Mouse (Mus musculus) left cerebral cortex, adult 8-10 months (tissue): Measurements from ENCODE around the gene Smad3. TPM values are rescaled to one million over a fixed set of nuclear protein-coding genes. Genes with fewer than 3 reads are reported as not detected.

Experiments used
- DNase-seq, 2 experiments: peaks; one replicate each; pipeline ENCODE4 v3.0.0; 2022; ENCODE audit warnings: low spot score in 2 of 2
- total RNA-seq, 4 experiments: library from RNA; stranded (reverse); gene quantifications; 2 replicates each; pipeline ENCODE4 v1.2.4; 2022

Smad3 gene
- total RNA-seq, 4 experiments from 2014 or later, result 52.3 to 57.3 (median 56.8) TPM

DNA sequence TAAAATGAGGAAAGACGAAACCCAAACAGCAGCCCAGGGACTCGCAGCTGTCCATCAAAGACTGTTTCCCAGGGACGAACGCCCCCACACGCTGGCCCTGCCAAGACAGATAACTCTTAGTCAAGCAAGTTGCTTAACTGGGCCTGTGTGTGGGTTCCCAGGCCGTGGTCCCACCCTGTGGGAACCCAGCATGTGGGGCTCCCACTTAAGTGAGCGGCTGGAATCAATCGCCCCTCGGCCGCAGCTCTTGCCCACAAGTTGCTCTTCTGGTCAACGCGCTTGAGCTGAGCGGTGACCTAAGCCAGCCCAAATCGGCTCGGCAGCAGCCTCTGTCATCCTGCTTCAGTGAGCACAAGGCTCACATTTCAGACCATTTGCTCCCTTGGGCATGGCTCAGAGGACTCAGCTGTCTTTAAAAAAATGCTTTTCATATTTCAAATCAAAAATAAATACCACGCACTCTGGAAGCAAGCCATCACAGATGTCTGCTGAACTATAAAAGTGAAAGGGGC is 55.2 kb downstream of the Smad3 start:
- no peak for DNase-seq

DNA sequence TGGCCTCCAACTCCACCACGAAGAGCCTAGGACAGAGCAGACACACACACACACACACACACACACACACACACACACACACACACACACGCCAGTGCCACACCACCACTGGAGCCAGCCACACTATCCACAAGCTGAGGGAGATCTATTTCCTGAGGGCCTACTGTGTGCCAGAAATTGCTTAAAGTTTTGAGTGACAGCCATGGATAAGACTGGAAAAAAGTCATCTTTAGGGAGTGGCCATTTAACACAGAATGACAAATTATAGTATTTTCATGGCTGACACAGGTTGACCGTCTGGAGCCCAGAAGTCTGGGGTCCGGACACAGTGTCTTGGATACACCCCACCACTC is 55.9 kb downstream of the Smad3 start:
- DNase-seq, result no peak

DNA sequence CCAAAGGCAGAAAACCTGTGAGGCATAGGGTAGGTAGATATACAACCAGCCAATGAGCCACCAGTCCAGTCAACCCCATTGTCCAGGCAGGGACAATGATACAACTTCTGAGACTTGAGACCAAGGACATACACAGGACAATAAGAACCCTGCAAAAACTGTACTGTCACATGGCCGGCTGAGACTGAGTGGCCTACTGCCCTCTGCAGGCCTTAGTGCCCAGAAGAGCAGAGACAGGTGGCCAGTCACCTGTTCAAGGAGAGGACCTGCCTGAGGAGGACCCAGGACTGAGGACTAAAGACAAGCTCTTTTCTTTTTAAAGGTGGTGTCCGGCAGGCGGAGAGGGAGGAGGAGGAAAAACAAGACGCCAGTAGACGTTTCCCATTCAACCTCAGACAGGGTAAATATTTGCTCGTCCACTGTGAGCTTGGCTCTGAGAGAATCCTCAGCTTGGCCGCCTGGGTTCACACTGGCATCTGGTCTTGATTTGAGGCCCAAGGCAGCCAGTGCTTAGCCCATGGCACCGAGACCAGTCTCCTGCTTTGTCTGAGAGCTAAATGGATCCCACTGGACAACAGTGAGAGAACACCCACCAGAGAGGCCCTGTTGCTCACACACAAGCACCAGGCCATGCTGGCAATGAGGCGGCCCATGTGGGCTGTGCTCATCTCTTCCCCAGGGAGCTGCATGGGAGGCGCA is 56.4 kb downstream of the Smad3 start:
- no peak for DNase-seq

DNA sequence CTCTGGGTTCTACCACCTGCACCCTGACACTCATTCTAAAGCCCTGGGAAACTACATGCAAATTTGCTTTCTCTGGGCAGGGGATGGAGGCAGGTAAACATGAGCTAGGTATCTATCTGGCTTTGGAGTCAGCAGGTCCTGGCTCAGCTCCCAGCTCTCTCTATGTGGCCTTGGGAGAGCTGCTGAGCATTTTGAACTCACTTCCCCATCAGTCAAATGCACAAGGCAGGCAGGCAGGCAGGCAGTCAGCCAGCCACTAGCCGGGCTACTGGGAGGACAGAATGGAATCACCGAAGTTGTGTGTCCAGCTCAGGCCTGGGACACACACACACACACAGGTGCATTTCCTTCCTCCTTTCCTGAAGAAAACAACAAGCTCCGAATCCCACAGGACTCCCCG is 58.6 kb downstream of the Smad3 start:
- no peak for DNase-seq

DNA sequence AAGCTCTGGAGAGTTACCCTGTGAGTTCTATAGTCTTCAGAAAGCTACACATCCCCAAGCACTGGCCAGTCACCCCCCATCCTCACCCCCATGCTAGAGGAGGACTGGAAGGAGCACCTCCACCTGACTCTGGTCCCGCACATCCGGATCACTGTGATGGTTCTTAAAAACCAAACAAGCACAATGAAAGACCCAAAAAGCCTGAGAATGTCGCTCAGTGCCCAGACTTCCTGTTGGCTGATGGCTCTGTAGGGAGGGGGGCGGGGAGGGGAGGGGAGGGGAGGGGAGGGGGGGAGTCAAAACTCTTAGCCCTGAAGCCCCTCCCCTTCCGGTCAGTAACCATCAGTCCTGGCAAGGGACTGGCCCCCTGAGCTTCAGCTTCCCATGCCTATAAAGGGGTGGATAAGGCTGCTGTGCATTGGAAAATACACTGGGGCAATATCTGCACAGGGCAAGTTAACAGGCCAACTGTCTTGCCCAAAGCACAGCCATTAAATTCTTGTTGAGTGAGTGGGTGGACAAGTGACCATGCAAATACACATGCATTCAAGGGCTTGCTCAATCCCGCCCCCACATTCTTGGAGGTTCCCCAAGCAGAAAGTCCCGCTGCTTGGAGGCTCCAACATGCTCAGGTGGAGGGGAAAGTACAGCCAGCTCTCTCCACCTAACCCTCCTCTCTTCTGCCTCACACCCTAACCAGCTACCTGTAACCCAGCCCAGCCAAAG is 59.3 kb downstream of the Smad3 start:
- no peak for DNase-seq

DNA sequence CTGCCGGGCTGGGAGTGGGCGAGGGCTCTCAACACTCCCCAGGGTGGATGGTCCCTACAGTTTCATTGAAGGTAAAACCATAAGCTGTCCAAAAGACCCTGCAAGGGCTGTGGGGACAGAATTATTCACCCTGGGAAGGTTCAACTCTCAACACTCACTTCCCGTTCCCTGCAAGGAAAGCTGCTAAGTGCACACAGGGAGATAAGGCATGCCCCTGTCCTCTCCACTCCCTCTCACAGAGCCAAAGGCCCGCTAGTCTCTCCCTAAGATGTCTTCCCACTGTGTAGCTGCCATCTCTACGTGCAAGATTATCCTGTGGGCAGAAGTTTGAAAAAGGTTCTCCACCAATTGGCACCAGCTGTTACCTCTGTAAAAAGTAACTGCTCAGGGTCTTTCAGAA is 60.2 kb downstream of the Smad3 start:
- no peak for DNase-seq

DNA sequence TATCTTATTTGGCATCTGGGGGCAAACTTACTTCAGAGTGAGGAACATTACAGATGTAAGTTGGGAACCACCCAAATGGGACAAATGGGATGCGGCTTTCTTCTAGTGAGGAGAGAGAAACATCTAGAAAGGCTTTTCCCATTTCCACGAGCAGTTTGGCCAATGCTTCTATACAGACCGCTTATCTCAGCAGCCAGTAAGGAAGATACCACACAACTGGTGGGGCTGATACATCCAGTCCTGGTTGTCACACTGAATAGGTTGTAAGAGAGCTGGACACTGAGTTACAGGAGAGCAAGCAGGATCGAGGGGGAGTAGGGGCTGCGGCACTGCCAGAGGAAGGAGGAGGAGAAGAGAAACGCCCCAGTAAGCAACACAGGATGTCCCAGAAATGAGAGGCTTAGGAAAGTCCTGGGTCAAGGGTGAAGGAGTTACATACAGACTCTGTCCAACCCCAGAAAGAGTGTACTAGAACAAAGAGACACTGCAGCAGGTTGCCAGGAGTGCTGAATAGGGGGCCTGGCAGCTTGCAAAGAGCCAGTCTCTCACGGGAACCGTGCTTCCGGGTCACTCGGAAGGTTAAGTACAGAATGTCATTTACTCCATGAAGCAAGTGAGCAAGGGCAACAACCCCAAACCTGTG is 61.2 kb downstream of the Smad3 start:
- no peak for DNase-seq

DNA sequence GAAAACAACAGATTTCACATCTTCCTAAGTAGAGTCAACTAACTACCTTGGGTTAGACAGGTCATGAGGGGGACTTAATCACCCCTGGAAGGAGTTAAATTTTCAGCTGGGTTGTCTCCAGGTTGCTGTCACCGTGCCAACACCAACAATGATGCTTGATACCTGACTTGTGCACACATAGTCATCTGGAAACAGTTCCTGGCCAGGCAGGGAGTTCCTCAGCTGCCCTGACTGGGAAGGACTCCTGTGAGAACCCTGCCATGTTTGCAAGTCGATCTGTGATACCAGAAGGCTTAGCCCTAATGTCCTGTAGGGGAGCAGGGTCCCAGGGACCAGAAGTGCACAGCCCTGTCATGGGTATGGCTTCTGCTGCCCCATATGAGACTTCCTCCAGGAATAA is 65.8 kb downstream of the Smad3 start:
- DNase-seq, result no peak

DNA sequence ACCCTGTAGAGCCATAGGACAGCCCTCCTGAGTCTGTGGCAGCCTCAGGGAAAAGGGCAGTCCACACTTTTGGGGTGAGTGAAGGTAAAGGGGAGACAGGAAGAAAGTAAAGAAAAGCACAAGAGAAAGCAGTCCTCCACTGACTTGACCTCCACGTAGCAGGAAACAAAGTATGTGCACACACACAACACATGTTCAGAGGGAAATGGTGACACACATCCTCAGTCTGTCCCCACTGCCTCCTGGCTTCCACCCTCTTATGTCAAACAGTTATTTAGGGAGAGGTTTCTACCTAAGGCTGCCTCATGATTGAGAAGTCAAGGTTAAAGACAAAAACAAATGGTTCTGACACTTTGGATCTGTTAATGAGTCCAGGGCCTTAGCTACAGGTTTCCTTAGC is 67.3 kb downstream of the Smad3 start:
- DNase-seq, result no peak

DNA sequence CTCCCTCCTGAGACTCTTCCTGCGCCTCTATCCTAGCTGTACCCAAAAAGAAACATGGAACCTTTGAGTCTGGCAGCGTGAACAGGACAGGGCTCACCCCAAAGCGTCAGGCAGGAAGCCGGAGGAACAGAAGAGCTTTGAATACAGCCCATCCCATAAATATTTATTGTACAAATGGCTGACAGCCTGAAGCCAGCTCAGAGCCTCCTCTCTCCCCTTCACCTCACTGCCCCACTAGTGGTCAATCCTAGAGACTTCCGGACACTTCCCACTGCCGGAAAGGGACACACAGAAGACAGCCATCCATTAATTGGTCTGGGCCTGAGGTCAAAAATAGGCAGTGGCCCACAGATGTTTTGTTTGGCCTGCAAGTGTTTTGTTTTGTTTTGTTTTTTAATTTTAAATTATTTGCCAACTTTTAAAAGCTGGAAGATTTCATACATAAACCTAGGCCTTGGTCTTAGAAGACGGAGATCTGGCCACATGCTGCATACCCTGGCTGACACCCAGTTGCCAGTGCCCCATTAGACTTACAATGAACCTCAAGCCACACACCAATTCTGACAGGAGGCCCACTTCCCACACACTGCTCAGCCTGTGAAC is 70.3 kb downstream of the Smad3 start:
- DNase-seq, result no peak

DNA sequence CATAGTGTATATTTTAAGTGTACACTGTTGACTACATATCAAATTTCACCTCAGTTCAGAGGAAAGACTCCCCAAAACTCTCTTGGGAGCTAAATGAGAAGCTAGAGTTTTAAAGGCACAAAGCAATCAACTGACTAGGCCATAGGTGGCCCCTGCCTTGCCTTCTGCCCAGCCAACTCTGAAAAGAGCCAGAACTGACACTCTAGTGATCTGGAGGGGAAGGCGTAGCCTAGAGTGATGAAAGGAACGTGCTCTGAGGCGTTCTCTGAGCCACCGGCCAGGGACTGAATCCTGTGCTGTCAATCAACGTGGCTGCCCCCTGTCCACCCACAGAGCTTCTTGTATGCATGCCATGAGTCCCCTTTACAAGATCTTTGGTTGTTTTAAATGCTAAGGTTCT is 72.4 kb downstream of the Smad3 start:
- DNase-seq, result no peak

DNA sequence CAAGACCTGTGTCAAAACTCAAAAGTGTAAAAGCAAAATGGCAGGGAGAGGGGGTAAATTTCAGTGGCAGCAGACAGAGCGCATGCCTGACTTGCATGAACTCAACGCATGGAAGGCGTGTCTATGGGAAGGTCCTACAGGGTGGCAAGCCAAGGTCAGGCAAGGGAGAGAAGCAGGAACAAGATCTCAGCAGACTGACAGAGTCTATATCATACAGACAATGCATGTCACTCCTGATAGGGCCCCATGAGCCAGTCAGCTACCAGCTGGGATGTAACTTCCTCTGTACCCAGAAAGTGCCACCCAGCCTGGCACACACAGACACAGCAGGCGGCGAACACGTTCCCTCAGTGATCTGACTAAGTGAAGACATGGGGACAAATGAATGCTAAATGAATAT is 73.5 kb downstream of the Smad3 start:
- no peak for DNase-seq

DNA sequence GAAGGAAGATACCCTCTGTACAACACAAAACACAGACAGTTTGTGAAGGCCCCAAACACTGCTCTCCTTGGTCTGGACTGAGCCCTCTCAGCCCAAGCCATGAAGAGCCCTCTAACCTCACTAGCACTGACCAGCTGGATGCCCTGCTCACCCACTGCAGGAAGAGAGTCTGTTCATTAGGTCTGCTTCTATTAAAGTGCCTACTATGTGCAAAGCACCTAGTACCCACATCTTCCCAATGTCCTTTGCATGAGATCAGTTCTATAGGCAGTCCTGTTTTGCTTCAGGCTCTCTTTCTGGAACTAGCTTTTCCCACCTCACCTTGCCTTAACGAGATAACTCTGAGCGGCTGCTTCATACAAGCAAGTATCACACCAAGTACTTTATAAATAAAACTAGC is 74.9 kb downstream of the Smad3 start:
- no peak for DNase-seq

DNA sequence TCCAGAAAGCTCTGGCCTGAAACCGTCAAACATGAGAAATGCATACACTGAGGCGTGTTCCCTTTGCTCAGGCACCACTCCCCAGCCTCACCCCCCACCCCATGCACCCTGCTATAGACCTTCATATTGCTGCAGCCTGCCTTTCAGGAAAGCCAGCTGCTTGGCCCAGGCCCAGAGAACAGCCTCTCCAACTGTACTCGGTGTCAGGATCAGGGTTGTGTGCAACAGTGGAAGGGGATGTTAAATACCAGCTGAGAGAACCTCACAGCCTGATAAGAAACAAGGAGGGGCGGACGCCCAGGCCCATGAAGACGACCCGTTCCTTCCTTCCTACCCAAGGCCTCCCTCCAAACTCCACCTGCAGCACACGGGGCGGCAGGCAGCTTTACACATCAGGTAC is 75.5 kb downstream of the Smad3 start:
- no peak for DNase-seq

DNA sequence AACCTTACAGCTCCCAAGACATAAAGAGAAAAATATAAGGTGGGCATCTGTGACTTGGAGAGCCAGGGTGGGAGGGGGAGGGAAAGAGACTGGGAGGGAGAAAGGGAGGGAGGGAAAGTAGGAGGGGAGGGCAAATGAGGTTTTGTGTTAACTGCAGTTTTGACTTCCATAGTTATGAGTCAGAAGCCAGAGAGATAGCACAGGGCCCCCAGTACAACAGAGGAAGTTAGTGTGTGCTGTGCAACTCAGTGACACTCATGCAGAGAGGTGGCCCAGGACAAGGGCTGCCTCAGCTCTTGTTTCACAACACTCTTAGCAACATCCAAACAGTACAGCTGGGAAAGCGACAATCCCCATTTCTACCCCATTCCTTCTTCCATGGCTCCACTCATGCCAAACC is 79.7 kb downstream of the Smad3 start:
- DNase-seq, result no peak

DNA sequence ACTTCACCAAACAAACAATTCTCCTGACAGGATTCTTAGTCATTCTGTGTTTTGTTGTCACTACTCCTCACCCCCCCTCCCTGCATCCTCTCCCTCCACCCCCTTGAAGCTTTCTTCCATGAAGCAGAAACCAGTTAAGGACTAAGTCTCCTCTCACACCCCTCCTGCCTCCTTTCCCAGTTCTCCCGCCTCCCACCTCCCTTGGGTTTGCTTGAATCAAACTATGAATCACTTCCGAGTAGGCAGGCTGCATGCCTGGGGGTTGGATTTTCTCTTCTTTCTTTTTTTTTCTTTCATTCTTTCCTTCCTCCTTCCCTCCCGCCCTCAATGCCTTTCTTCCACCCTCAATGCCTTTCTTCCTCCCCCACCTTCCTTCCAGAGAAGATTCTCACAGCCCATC is 80.2 kb downstream of the Smad3 start:
- peak in 1 of 2 experiments; percentile 74 for DNase-seq

DNA sequence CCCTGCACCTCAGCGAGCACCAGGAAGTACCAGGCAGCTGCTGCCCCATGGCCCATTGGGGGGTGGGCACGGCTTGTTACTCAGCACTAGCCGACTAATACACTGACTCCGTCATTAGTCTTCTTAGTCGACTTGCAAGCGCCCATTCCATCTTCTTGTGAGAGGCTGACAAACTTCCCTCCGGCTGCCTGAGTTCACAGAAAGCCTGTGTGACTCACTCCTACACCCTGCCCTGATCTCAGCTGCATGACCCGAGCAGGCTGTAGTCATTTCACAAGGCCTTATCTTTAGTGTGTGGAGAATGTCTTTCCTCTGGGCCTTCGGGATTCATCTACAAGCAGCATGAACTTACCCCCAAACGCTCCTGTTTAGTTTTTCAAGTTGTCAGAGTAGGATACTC is 83.2 kb downstream of the Smad3 start:
- no peak for DNase-seq

DNA sequence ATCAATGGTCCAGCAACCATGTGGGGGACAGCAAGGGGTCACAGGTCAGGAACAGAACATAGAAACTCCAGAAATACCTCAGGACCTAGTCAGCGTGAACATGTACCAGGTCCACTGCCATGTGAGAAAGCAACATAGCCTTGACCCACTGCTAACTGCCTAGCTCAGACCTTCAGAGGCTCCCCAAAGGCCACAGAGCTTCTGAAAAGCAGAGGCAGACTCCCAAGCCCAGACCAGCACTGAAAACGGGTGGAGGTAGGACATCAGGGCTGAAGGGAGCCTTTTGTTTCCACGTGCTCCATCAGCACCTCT is 84.3 kb downstream of the Smad3 start:
- no peak for DNase-seq

DNA sequence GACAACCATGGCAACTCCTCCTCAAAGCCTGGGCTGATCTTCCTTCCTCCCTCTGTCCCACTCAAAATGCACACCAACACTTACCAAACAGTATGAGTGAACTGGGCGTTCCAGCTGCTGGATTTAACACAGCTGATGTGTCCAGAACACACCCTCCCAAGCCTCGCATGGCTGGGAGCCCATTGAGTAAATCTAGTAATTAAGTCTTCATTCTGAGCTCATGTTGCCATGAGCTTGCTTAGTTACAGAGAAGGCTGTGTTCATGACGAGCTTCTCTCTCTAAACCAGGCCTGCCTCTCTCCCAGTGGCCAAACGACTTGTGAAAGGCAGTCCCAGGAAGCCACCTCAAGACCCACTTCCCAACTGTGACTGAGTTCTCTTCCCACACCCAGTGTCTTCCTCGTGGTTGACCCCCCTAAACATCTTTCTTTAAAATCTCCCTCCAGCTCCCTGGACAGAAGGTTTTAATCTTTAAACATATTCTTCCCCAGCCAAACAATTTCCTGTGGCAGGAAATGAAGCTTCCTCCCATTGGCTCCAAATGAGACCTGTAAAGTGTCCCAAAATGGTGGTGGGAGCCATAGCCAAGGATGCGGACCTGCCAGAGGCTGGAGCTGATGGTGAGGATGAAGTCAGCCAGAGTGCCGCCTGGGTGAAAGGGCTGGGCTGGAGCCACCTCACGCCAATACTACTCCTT is 84.8 kb downstream of the Smad3 start:
- no peak for DNase-seq

DNA sequence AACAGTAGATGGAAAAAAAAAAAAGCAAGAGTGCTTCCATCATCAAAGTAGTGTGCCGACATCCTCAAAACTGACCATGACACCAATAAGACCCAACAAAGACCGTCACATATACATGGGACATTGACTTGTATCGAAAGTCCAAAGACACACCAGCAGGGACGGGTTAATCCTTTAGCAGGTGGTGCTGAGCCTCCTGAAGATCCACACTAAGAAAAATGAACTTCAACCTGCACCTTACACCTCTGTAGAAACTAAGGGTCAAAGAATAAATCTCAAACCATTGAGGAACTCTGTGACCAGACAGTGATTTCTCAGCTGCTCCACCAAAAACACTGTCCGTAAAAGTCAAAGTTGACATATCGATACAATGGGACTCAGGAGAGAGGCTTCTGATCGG is 88.0 kb downstream of the Smad3 start:
- DNase-seq, result no peak

DNA sequence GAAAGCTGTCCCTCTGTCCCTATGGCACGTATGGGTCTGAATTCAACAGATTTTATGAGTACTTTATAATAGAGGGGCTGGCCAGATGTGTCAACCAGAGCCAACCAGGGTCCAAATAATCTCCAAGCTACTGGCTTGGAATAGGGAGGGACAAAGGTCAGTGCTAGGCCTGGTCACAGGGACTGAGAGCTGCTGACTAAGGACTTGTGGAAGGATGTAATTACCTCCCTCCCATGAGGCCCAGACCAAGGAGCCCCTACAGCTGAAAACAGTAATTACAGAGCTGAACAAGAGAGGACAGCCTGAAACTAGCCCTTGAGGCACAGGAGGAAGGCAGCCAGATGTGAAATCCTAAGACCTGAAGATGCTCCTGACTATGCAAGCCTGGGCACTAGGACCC is 89.2 kb downstream of the Smad3 start:
- no peak for DNase-seq

DNA sequence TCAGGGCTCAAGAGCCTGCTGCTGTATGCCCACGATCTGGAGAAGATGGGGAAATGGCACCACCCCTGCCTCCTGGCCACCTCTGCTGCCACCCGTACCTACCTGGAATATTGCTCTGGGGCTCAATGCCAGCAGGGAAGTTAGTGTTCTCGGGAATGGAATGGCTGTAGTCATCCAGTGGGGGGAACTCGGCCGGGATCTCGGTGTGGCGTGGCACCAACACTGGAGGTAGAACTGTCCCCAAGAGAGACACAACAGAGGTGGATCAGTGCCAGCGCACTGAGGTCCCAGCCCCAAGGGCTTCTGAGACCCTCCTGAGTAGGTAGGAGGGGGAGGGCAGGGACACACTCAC is 90.4 kb downstream of the Smad3 start:
- DNase-seq, result no peak
